Mouse (Mus musculus): Measurements from ENCODE around the gene Hes2. TPM values are rescaled to one million over a fixed set of nuclear protein-coding genes. Genes with fewer than 3 reads are reported as not detected.

Hes2 gene
- 0.22 TPM for polyA plus RNA-seq (2014; fragmentation: Illumina TruSeq; extraction: RNeasy Lipid Tissue Mini Kit (QIAGEN cat#74804); ENCODE audit: low read depth, low replicate concordance)

DNA sequence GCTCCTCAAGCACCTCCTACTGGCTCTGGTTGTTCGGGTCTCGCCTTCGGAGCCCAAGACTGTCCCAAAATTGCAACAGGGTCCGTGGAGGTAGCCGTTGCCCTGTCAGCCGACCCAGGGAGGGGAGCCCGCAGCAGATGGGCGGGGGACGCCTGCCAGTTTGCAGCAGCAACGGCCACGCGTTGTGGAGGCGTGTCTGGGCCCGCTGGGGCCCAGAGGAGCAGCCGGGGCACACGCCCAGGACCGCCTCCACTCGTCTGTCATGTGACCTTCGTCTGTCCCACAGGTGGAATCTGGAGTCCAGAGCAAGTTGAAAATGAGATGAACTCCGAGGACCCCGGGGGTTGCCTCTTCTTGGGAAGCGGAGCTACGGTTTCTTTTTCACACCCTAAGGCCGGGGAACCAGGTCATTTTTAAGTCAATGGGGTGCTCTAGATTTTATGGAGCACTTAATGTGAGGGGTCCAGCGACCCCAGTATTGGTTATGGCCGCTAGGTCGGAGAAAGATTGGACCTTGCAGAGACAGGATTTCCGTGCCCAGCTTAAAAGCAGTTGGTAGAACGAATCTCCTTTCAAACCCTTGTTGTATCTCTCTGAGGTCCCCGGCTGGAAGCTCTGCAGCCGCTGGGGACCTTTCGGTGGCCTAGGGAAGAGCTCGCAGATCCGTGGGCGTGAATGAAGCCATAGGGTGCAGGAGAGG is at the start of gene Hes2:
Gene Hes2 (plus strand): TSS at position 283 of the 700 bp plus-strand sequence.

GRCm38 (mm10) chr4:152115921-152116612 is 42.6 kb upstream of the Hes2 start, which contains the start of gene Tnfrsf25:
Gene Tnfrsf25 (plus strand): TSS chr4:152115934.

DNA sequence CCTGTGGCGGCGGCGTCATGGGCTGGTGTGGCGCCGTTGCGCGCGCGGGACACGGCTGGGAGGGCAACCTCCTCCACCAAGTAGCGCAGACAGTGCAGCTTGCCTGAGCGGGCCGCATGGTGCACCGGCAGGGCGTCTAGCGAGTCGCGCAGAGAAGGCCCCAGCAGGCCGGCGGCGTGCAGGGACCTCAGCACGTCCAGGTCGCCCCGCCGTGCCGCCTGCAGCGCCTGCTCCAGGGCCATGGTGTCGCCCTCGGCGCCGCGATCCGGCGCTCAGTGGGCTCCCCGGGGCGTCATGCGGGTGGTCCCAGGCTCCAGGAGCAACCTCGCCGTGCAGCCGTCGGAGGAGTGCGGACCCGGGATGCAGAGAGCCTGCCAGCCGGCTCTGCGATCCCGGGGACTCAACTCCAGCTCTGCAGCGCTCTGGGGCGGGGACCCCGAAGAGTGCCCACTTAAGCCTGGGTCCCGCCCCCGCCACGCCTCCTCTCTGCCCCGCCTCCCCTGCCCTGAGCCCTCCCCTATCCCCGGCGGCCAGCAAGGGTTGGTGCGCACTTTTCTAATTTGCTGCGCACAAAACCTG is 6.6 kb upstream of the Hes2 start, which contains the start of gene Espn:
Gene Espn (minus strand): TSS at position 406 of the 579 bp plus-strand sequence.

DNA sequence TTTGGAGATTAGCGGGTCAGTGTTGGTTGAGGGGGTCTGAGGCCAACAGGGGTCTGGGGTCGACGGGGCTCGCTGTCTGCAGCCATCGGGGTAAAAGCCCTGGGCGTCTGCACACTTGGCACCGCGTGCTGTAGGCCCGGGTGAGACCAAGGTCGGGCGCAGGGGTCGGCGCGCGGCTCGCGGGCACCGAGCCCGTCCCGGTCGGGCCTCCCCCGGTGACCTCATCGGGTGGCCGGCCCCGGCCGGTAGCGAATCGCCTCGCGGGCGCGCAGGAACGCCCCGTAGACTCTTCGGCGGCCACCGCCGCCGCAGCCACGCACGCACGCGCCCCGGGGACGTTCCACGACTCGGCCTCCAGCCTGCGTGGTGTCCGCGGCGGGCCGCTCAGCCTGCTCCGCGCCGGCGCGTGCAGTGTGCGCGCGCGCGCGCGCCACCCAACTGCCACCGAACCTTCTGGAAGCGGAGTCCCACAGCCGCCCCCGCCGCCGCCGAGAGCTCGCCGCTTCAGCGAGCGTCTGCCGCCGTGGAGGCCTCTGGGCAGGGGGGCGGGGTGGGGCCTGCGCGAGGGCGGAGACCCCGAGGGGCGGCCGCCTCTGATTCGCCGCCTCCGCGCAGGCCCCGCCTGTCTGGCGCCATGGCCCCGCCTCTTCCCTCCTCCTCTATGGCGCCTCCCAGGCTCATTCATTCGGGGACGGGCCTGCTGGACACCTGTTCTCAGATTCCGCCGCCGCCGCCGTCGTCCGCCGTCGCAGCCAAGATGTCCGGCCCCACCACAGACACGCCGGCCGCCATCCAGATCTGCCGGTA is 19.1 kb downstream of the Hes2 start, which contains the start of gene Acot7:
Gene Acot7 (plus strand): TSS at position 598 of the 807 bp plus-strand sequence.

Other genes starting within 250 kb of the Hes2 start
- gene Dnajc11, start 225.2 kb upstream of the Hes2 start, polyA plus RNA-seq (2014; fragmentation: Illumina TruSeq; extraction: RNeasy Lipid Tissue Mini Kit (QIAGEN cat#74804); ENCODE audit: low read depth, low replicate concordance), result 16.6 TPM
- gene Thap3, start 169.9 kb upstream of the Hes2 start, polyA plus RNA-seq (2014; fragmentation: Illumina TruSeq; extraction: RNeasy Lipid Tissue Mini Kit (QIAGEN cat#74804); ENCODE audit: low read depth, low replicate concordance), result not detected
- 45.4 TPM for gene Phf13, start 162.6 kb upstream of the Hes2 start, polyA plus RNA-seq (2014; fragmentation: Illumina TruSeq; extraction: RNeasy Lipid Tissue Mini Kit (QIAGEN cat#74804); ENCODE audit: low read depth, low replicate concordance)
- 2.1 TPM for gene Klhl21, start 150.1 kb upstream of the Hes2 start, polyA plus RNA-seq (2014; fragmentation: Illumina TruSeq; extraction: RNeasy Lipid Tissue Mini Kit (QIAGEN cat#74804); ENCODE audit: low read depth, low replicate concordance)
- 2.8 TPM for gene Zbtb48, start 131.2 kb upstream of the Hes2 start, polyA plus RNA-seq (2014; fragmentation: Illumina TruSeq; extraction: RNeasy Lipid Tissue Mini Kit (QIAGEN cat#74804); ENCODE audit: low read depth, low replicate concordance)
- 0.95 TPM for gene Tas1r1, start 120.3 kb upstream of the Hes2 start, polyA plus RNA-seq (2014; fragmentation: Illumina TruSeq; extraction: RNeasy Lipid Tissue Mini Kit (QIAGEN cat#74804); ENCODE audit: low read depth, low replicate concordance)
- gene Nol9, start 119.5 kb upstream of the Hes2 start, polyA plus RNA-seq (2014; fragmentation: Illumina TruSeq; extraction: RNeasy Lipid Tissue Mini Kit (QIAGEN cat#74804); ENCODE audit: low read depth, low replicate concordance), result 6.1 TPM
- 0.18 TPM for gene Plekhg5, start 86.4 kb upstream of the Hes2 start, polyA plus RNA-seq (2014; fragmentation: Illumina TruSeq; extraction: RNeasy Lipid Tissue Mini Kit (QIAGEN cat#74804); ENCODE audit: low read depth, low replicate concordance)
- not detected for gene Tnfrsf25, start 42.9 kb upstream of the Hes2 start, polyA plus RNA-seq (2014; fragmentation: Illumina TruSeq; extraction: RNeasy Lipid Tissue Mini Kit (QIAGEN cat#74804); ENCODE audit: low read depth, low replicate concordance)
- gene Espn, start 6.5 kb upstream of the Hes2 start, polyA plus RNA-seq (2014; fragmentation: Illumina TruSeq; extraction: RNeasy Lipid Tissue Mini Kit (QIAGEN cat#74804); ENCODE audit: low read depth, low replicate concordance), result 3.5 TPM
- 28.5 TPM for gene Acot7, start 19.3 kb downstream of the Hes2 start, polyA plus RNA-seq (2014; fragmentation: Illumina TruSeq; extraction: RNeasy Lipid Tissue Mini Kit (QIAGEN cat#74804); ENCODE audit: low read depth, low replicate concordance)
- 1.2 TPM for gene Gpr153, start 115.4 kb downstream of the Hes2 start, polyA plus RNA-seq (2014; fragmentation: Illumina TruSeq; extraction: RNeasy Lipid Tissue Mini Kit (QIAGEN cat#74804); ENCODE audit: low read depth, low replicate concordance)
- not detected for gene Hes3, start 132.8 kb downstream of the Hes2 start, polyA plus RNA-seq (2014; fragmentation: Illumina TruSeq; extraction: RNeasy Lipid Tissue Mini Kit (QIAGEN cat#74804); ENCODE audit: low read depth, low replicate concordance)
- gene Icmt, start 138.4 kb downstream of the Hes2 start, polyA plus RNA-seq (2014; fragmentation: Illumina TruSeq; extraction: RNeasy Lipid Tissue Mini Kit (QIAGEN cat#74804); ENCODE audit: low read depth, low replicate concordance), result 13.3 TPM
- not detected for gene Rnf207, start 160.1 kb downstream of the Hes2 start, polyA plus RNA-seq (2014; fragmentation: Illumina TruSeq; extraction: RNeasy Lipid Tissue Mini Kit (QIAGEN cat#74804); ENCODE audit: low read depth, low replicate concordance)
- 126 TPM for gene Rpl22, start 166.9 kb downstream of the Hes2 start, polyA plus RNA-seq (2014; fragmentation: Illumina TruSeq; extraction: RNeasy Lipid Tissue Mini Kit (QIAGEN cat#74804); ENCODE audit: low read depth, low replicate concordance)
- 93.6 TPM for gene Chd5, start 179.8 kb downstream of the Hes2 start, polyA plus RNA-seq (2014; fragmentation: Illumina TruSeq; extraction: RNeasy Lipid Tissue Mini Kit (QIAGEN cat#74804); ENCODE audit: low read depth, low replicate concordance)